Mouse (Mus musculus): ENCODE results near the gene Gm5105.

Gm5105 gene

DNA sequence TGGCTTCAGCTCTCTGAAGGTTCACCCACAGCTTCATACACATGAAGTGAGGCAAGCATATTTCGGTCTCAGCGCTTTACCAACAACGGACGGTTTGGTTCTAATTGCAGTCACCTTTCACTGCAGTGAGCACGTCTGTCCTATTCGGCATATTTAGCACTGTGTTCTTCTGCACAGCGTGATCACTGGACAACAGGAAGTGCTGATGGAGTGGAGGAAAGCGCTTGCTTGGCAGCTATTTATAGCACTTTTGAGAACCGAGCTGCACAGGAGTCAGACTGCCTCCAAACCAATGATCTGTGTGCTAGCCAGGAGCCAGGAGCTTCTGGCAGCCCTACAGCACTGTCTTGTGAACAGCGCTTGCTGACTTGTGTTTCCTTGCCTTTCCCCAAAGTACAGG lies 40.9 kb downstream of the Gm5105 start:
- DNase-seq (ENCODE audit: low spot score), result no peak

DNA sequence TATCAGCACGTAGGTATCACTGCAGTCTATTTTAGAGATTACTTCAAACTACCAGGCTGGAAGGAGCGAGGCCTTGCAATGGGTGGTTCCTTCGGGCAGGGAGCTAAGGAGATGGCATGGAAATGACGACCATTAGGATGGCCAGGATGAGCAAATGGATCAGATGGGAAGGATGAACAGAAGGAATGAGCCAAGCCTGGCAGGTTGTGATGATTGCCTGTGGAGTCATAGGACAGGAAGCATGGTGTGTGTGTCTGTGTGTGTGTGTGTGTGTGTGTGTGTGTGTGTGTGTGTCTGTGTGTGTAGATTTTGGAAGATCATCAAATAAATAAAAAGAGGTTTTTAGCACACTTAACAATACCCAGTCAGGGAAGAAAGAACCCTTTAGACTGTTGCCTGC lies 44.5 kb downstream of the Gm5105 start:
- DNase-seq (ENCODE audit: low spot score), result no peak

DNA sequence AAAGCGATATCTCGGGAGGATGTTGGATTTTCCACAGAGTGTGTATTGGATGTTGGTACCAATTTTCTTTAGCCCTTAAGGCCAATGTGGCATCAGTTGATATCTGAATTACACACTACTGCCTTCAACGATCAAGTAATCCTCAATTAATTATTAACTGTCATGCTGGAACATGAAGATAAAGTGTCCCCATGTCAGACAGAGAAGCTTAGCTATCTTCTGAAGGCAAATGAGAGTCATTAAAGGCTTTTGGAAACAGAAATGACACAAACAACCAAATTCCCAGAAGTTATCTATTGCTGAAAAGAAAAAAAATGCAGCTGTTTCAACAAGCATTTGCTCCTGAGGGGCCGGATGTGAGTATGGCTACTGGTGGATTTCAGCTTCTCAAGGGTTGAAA lies 45.2 kb downstream of the Gm5105 start:
- DNase-seq (ENCODE audit: low spot score), result no peak

GRCm38 (mm10) chr3:138016810-138017209 lies 50.4 kb downstream of the Gm5105 start:
- DNase-seq (ENCODE audit: low spot score), result no peak

GRCm38 (mm10) chr3:138014725-138015124 lies 52.5 kb downstream of the Gm5105 start:
- no peak for DNase-seq (ENCODE audit: low spot score)

DNA sequence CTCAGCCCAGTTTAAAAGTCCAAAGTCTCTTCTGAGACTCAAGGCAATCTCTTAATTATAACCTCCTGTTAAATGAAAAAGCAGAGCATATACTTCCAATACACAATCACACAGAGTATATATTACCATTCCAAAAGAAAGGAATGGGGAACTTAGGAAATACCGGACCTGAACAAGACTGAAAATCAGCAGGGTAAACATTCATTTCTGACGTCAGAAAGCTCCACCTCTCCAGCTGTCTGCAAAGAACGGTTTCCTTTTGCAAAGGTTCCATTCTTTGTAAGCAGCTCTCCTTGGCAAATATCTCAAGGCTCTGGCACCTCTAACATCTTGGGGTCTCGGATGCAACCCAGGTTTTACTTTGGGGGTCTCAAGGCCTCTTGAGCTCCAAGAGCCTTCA lies 54.8 kb downstream of the Gm5105 start:
- no peak for DNase-seq (ENCODE audit: low spot score)

GRCm38 (mm10) chr3:138008152-138008551 lies 59.0 kb downstream of the Gm5105 start:
- no peak for DNase-seq (ENCODE audit: low spot score)

DNA sequence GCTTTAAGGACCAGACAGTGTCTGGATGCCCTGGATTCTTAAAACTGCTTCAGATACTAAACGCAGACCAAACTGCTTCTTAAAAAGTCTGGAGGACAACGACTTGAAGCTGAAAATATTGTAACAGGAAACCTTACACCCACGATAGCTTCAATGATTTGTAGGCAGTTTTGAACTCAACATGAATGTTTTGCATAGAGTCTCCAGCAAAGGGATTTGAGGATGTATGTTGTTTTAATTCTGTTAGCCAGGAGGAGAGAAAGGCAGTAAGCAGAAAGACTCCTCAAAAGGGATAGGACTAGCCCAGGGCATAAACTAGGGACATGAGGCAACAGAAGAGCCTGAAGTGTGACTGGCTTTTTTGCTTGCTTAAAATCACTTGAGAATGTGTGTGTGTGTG lies 60.3 kb downstream of the Gm5105 start:
- no peak for DNase-seq (ENCODE audit: low spot score)

GRCm38 (mm10) chr3:138003264-138003663 lies 63.9 kb downstream of the Gm5105 start:
- DNase-seq (ENCODE audit: low spot score), result no peak

GRCm38 (mm10) chr3:138002545-138002944 lies 64.6 kb downstream of the Gm5105 start:
- DNase-seq (ENCODE audit: low spot score), result no peak

DNA sequence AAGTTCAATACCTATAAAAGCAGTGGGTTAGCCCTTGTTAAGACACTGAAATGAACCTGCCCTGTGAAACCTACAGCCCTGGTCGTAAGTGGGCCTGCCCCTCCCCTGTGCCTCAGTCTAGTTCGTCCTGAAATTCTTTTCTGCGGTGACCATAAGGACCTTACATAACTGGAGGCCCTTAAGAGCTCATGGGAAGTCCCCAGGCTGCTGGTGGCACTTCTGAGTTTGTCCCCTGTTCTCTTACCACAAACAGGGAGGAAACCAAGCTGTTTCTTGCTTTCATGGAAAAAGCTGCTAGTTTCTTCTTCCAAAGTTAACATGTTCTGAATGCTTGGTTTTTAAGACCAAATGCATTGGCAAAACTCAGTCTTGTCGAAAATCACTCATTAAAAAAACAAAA lies 65.3 kb downstream of the Gm5105 start:
- no peak for DNase-seq (ENCODE audit: low spot score)

- DNase-seq (ENCODE audit: low spot score), result no peak
These were observed 66.5 kb downstream of the Gm5105 start for GRCm38 (mm10) chr3:138000724-138001069.

DNA sequence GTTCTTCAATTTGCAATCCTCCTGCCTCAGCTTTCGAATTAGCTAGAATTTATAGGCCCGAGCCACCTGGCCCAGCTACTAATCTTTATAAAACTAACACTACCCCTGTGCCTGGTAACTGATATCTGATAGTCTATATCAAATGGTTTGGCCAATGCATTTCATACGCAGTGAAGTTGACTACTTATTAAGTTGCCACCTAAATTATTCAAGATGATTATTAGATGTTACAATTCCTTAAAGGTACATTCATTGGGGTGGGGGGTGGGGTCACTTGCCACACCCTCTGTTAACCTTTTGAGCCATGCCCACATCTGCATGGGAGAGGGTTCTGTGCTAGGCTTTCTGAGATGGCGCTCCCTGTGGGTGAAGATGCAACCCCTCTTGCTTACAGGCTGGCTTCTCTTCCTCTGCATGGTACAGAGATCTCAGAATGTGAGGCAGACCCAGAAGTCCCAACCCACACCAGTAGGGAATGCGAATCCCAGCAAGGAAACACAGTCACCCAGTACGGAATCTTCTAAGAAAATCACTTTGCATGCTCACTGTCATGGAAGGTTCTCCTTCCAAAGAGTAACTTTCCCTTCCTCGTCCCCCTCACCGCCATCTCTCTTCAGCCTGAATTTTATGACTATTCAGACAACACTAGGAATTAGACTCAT lies 67.0 kb downstream of the Gm5105 start:
- DNase-seq (ENCODE audit: low spot score), result no peak

- DNase-seq (ENCODE audit: low spot score), result no peak
These were observed 67.9 kb downstream of the Gm5105 start for GRCm38 (mm10) chr3:137999224-137999790.
